Mouse (Mus musculus) embryonic facial prominence, embryonic 15.5 days (tissue): ENCODE data around the gene Tmem115. TPM values are rescaled to one million over a fixed set of nuclear protein-coding genes. Genes with fewer than 3 reads are reported as not detected.
"Not testable (repeated sequence)": the region's sequence is repeated elsewhere in the genome, so short reads cannot be mapped to it uniquely, and the experiment has no call there.

Source experiments
- ATAC-seq: fragments of 200-750 bp; cut with Nextera tagmentation; 2 replicates; pipeline ENCODE4 v1.8.0; 2017; ENCODE audit warnings: low read depth, moderate TSS enrichment; ENCODE audit not compliant: insufficient number of reproducible peaks, low FRiP score, low TSS enrichment
- H3K27ac ChIP-seq: fragments of 300-500 bp; sonication (generic); replicated peaks from 2 replicates; pipeline ENCODE4 v1.5.1; 2015; ENCODE audit warnings: mild to moderate bottlenecking, inconsistent platforms
- H3K27me3 ChIP-seq: fragments of 300-500 bp; sonication (generic); 2 replicates; pipeline ENCODE4 v1.6.1; 2015; ENCODE audit warnings: inconsistent platforms
- H3K36me3 ChIP-seq: fragments of 300-500 bp; sonication (generic); 2 replicates; pipeline ENCODE4 v1.6.1; 2015; ENCODE audit warnings: mild to moderate bottlenecking, inconsistent platforms
- H3K4me1 ChIP-seq: fragments of 300-500 bp; sonication (generic); 2 replicates; pipeline ENCODE4 v1.6.1; 2015; ENCODE audit warnings: inconsistent platforms
- H3K4me2 ChIP-seq: fragments of 300-500 bp; sonication (generic); replicated peaks from 2 replicates; pipeline ENCODE4 v1.6.1; 2015; ENCODE audit warnings: mild to moderate bottlenecking, inconsistent platforms
- H3K4me3 ChIP-seq: fragments of 300-500 bp; sonication (generic); replicated peaks from 2 replicates; pipeline ENCODE4 v1.5.1; 2015; ENCODE audit warnings: mild to moderate bottlenecking, inconsistent platforms
- H3K9ac ChIP-seq: fragments of 300-500 bp; sonication (generic); 2 replicates; pipeline ENCODE4 v1.6.1; 2015; ENCODE audit warnings: inconsistent platforms
- H3K9me3 ChIP-seq: fragments of 300-500 bp; sonication (generic); replicated peaks from 2 replicates; pipeline ENCODE4 v1.6.1; 2016; ENCODE audit warnings: inconsistent platforms
- WGBS: fragments of 180-500 bp; shearing (Covaris S2); methylation state at CpG from one replicate; pipeline ENCODE4 v1.1.7; 2015; 5-methylcytosine and 5-hydroxymethylcytosine counted together
- polyA plus RNA-seq: library from polyadenylated mRNA; unstranded; fragments of >200 nt; fragmentation: Nextera tagmentation; extraction: Ambion mirVana; gene quantifications from 2 replicates; pipeline ENCODE4 v1.2.1, GENCODE M21; 2015

Tmem115 gene
- polyA plus RNA-seq, 1 experiment from 2014 or later, result 51.6 TPM

DNA sequence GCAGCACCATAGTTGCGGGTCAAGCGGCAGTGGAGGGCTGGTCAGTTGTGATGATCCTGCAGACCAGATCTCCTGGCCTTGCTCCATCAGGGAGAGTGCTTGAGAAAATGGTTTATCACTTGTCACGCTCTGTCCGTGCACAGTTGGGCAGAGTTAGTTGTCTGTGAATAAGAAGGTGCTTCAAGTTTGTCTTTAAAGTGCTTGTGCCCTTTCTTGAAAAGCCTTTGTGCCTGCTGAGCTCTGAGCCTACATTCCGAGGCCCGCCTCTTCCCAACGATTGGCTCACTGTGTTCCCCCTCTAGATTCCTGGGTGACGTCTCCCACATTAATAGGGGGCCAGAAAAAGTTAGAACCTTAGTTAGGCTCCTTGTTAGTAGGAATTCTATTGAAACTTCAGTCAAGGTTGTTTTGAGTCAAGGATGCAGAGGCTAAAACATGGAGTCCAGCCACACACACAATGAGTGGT is 18.2 kb downstream of the Tmem115 start:
- Histone ChIP-seq H3K4me2 (peak overlapping the region; percentile 92), H3K27me3 (no peaks in the 10 kb centered on the region), H3K36me3 (0 out of 2 replicates have a peak, but pooled peaks cover 3% of the 10 kb centered on the region), H3K4me3 (peak overlapping the region; percentile 51), H3K4me1 (peaks cover 72% of the 10 kb centered on the region), H3K9ac (peak overlapping the region; percentile 59), H3K9me3 (no peaks in the 10 kb centered on the region), H3K27ac (peak overlapping the region; percentile 85)
- no peak for ATAC-seq
- 6% methylated on average over 8 of the region's 8 CpGs for WGBS

DNA sequence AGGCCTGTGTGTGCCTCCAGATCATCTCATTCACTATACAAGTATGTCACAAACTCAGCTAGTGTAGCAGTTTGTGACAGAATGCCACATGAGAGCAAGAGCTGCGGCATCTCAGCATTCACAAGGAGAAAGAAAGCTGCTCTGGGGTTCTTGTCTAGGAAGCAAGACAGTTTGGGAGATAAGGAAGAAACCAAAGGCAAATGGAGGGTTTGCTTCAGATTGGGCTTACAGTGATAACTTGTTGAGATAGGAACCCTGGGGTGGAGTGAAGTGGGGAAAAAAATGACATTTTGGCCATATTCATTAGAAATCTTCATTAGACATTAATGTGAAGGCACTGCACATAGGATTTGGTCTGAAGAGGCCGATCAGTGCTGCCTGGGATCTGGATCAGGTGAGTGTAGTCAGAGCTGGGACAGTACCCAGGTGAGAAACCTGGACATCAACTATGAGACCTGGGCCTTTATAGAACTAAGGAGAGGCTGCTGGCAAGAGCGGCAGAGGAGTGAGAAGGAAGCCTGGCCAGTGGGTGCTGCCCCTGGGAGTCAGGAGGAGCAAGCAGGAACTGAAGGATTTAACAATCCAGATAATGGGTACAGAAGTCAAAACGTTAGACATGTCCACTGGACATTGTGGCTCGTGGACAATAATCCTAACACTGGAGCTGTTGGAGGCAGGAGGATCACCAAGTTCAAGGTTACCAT is 19.1 kb downstream of the Tmem115 start:
- WGBS, result 80% methylated on average over 5 of the region's 5 CpGs

DNA sequence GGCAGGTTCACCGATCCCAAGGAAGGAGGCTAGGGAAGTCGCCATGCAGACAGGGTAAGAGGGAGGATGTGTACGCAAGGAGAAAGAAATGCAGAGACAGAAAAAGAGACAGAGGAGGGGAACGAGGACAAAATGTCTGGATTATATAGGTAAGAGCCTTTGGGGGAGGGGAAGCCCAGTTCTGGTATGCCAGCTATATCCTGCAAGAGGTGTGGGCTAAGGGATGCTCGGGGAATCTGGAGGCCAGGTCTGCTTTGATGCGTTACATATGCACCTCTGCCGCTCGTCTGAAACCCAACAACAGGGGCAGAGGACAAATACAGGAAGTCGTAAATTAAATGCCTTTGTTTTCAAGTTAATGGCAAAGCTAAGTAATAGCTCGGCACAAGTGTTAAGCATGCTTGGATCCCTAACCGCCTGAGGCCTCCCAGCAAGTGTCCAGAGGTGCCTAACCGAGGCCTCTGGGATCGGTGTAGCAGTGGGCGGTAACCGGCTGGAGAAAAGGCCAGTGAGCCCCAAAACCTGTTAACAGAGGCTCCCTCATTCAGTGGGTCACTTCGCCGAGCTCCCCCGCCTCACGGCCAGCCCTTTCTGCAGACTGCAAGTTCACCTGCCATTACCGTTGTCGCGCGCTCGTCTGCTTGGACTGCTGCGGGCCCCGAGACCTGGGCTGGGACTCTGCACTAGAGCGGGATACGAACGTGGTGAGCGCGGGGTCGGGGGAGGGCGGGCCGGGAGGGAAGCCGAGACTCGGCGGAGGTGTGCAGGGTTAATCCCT is 20.0 kb downstream of the Tmem115 start:
- H3K4me2 ChIP-seq, result peak overlapping the region; percentile 92
- peak overlapping the region; percentile 83 for H3K4me3 ChIP-seq
- peak overlapping the region; percentile 97 for H3K27ac ChIP-seq
- peak; percentile 21 for ATAC-seq
- WGBS, result 5% methylated on average over 37 of the region's 37 CpGs
- H3K9me3 ChIP-seq, result no peaks in the 10 kb centered on the region
- H3K27me3 ChIP-seq, result no peaks in the 10 kb centered on the region
- H3K36me3 ChIP-seq, result peaks cover 19% of the 10 kb centered on the region
- peaks cover 68% of the 10 kb centered on the region for H3K4me1 ChIP-seq
- peak overlapping the region; percentile 44; the same call in 1 of the 2 replicates for H3K9ac ChIP-seq

More for the DNA sequence above, 19.1 kb downstream of the Tmem115 start:
- H3K4me2 ChIP-seq, result peak overlapping the region; percentile 92
- H3K9ac ChIP-seq, result no peak overlapping the region
- peaks cover 10% of the 10 kb centered on the region for H3K36me3 ChIP-seq
- H3K9me3 ChIP-seq, result no peaks in the 10 kb centered on the region
- peaks cover 70% of the 10 kb centered on the region for H3K4me1 ChIP-seq
- H3K27me3 ChIP-seq, result no peaks in the 10 kb centered on the region
- H3K27ac ChIP-seq, result peak overlapping the region; percentile 85; the same call in 1 of the 2 replicates
- no peak for ATAC-seq
- H3K4me3 ChIP-seq, result peak overlapping the region; percentile 83

DNA sequence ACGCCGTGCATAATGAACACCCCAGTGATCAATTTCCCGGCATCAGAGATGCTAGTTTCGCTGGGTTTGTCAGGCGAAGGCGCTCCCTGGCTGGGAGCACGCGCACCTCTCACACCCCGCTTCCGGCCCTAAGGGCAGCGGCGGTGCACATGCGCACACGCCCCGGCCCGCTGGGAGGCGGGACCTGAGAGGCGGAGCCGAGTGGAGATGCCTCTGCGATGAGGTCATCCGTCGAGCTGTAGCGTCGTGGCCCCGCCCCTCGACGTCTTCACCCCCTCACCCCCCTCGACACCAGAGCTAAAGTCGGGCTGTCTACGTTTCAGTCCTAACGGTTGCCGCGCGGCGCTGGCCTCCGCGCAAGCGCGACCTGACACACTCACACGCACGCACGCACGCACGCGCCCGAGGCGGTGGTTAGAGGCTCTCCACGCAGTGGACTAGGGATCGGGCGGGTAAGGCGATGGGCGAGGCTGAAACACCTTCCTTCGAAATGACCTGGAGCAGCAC is 20.6 kb downstream of the Tmem115 start:
- Histone ChIP-seq H3K4me1 (peaks cover 68% of the 10 kb centered on the region), H3K9me3 (no peaks in the 10 kb centered on the region), H3K9ac (peak overlapping the region; percentile 71), H3K27ac (peak overlapping the region; percentile 97), H3K27me3 (no peaks in the 10 kb centered on the region), H3K4me3 (peak overlapping the region; percentile 83), H3K4me2 (peak overlapping the region; percentile 92), H3K36me3 (peaks cover 26% of the 10 kb centered on the region)
- peak; percentile 92 for ATAC-seq
- under 1% methylated on average over 53 of the region's 53 CpGs for WGBS

DNA sequence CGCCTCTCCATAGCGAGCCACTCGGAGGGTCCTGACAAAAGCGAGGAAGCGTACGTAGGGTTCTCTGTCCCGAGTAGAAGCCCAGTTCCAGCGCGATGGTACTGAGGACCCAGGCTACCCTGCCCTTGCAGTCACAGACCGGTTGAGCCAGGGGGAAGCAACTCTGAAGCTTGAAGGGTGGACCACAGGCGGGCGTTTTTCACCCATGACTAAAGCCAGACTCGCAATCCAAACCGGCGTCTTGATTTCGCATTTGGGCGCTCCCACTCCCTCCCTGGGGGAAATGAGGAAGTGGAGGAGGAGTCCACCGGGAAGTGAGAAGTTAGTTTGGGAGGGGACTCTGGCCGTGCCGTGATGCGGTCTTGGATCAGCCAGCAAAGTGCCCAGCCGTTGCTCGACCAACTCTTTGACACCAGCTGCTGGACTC is 21.3 kb downstream of the Tmem115 start:
- Histone ChIP-seq H3K27me3 (no peaks in the 10 kb centered on the region), H3K4me2 (peak overlapping the region; percentile 92), H3K27ac (peak overlapping the region; percentile 97), H3K9me3 (no peaks in the 10 kb centered on the region), H3K9ac (peak overlapping the region; percentile 71), H3K36me3 (peaks cover 32% of the 10 kb centered on the region), H3K4me3 (peak overlapping the region; percentile 83), H3K4me1 (peaks cover 64% of the 10 kb centered on the region)
- no peak; the same call in 1 of the 2 replicates for ATAC-seq
- WGBS, result under 1% methylated on average over 23 of the region's 23 CpGs

DNA sequence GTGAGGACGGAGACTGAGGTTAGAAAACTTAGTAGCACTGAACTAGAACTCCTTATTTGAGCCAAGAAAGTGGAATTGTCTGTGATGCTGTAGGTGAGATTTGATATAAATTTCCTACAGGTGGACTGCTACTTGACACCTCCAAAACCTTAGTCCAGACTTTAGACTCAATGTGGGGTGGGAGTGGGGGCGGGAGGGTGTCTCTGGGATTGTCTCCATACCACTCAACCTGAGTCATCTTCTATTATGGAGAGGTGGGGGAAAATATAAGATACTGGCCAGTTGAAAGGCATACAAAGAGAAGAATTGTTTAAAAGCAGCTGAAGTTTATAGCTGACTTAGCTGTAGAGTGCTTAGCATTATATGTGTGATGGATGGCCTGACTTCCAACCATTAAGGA is 22.0 kb downstream of the Tmem115 start:
- no peaks in the 10 kb centered on the region for H3K9me3 ChIP-seq
- H3K27ac ChIP-seq, result peak overlapping the region; percentile 97
- H3K4me2 ChIP-seq, result peak overlapping the region; percentile 92
- ATAC-seq, result no peak
- peak overlapping the region; percentile 71 for H3K9ac ChIP-seq
- WGBS, result 28% methylated on average over 2 of the region's 2 CpGs
- peaks cover 38% of the 10 kb centered on the region for H3K36me3 ChIP-seq
- H3K4me1 ChIP-seq, result peaks cover 58% of the 10 kb centered on the region
- H3K4me3 ChIP-seq, result peak overlapping the region; percentile 83
- H3K27me3 ChIP-seq, result no peaks in the 10 kb centered on the region

DNA sequence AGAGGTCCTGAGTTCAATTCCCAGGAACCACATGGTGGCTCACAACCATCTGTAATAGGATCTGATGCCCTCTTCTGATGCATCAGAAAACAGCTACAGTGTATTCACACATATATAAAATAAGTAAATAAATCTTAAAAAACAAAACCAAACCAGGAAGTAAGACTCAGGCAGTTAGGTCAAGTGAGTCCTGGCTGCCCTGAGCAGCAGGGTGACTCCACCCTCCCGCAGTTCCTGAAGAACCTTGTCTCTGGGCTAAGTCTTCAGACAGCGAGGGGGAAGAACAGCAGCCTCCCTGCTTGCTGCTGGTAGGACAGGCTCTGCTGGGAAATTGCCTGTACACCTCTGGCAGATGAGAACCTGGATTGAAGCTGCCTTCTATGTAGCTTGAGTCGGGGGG is 22.6 kb downstream of the Tmem115 start:
- Histone ChIP-seq H3K9me3 (no peaks in the 10 kb centered on the region), H3K36me3 (peaks cover 45% of the 10 kb centered on the region), H3K9ac (0 out of 2 replicates have a peak overlapping the region, but pooled peaks have one; percentile 71), H3K4me3 (peak overlapping the region; percentile 83), H3K4me1 (peaks cover 51% of the 10 kb centered on the region), H3K27me3 (no peaks in the 10 kb centered on the region), H3K27ac (0 out of 2 replicates have a peak overlapping the region, but pooled peaks have one; percentile 5), H3K4me2 (peak overlapping the region; percentile 92)
- WGBS, result 62% methylated on average over 3 of the region's 3 CpGs
- ATAC-seq, result no peak

DNA sequence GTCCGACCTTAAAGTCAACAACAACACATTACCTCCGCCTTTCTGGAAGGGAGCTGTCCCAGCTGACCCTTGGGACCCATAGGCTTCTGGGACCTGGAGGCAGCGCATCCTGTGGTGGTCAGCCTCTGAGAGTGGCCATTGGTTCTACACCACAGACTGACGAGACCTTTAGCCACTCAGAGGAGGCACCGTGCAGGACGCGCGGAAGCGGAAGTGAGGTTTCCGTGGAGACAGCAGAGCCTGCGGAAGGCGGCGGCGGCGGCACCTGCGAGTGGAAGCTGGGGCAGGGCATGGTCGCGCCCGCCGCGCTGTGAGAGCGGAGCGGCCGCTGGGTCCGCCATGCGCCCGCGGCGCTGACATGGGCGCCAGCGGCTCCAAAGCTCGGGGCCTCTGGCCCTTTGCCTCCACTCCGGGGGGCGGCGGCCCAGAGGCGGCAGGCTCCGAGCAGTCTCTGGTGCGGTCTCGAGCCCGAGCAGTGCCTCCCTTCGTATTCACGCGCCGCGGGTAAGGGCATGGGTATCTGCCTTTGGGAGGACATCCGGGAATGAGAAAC is 29.4 kb downstream of the Tmem115 start, which contains the start of gene Tusc2:
Gene Tusc2, plus strand, starts transcription at position 227 of the 553 bp plus-strand sequence.
- no peaks in the 10 kb centered on the region for H3K9me3 ChIP-seq
- peak within 1 kb of the TSS; percentile 79 for H3K27ac ChIP-seq
- H3K4me3 ChIP-seq, result peak within 1 kb of the TSS; percentile 92
- H3K27me3 ChIP-seq, result no peaks in the 10 kb centered on the region
- H3K36me3 ChIP-seq, result peaks cover 55% of the 10 kb centered on the region
- peak within 1 kb of the TSS; percentile 75 for H3K9ac ChIP-seq
- peak; percentile 91 for ATAC-seq
- H3K4me2 ChIP-seq, result peak within 1 kb of the TSS; percentile 82
- WGBS, result 1% methylated on average over 46 of the region's 46 CpGs
- peaks cover 40% of the 10 kb centered on the region for H3K4me1 ChIP-seq

DNA sequence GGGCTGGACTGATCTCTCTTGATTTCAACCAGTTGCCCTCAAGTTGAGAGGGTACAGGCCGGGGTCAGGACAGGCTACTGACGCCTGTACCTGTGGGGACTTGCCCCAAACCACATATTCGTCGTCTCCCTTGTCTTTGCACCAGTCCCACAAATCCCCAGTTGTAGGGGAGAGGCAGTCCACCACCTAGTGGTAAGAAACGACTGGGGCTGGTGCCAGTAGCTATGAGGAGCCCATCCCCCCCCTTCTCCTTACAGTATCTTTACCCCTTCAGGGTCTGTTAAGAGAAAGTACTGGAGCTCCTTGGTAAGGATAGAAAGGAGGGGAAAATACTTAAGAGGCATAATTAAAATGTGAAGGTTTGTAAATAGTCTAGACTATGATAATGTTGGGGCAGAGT is 31.8 kb downstream of the Tmem115 start:
- peaks cover 51% of the 10 kb centered on the region for H3K4me1 ChIP-seq

DNA sequence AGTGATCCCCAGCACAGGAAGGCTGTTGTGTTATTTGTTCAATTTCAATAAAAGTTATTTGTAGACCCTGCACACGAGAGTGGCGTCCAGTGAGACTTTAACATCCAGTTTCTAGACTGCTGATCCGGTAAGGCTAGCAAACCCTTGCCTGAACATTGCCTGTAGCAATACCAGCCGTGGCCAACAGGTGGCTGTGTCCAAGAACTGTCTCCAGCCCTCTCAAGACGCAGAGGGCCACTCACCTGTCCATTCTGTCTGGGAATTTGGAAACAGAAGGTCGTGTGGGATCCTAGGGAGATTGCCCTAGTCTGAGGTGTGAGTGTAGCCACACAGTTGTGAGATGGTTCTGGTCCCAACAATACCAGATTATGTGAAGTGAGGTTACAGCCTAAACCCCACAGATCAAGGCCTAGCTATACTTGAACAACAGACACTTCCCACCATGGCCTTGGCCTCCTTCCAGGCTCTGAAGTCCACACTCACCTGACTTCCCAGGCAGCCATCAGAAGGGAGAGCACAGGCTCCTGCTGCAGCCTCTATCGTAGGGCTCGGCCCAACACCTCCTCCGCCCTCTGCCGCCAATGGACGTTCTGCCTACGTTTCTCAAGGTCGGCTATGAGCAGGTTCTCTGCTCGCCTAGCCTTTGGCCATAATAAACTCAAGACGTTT is 32.4 kb downstream of the Tmem115 start:
- Histone ChIP-seq H3K4me2 (no peak overlapping the region; the same call in 1 of the 2 replicates), H3K4me1 (peaks cover 57% of the 10 kb centered on the region), H3K9ac (no peak overlapping the region), H3K36me3 (peaks cover 31% of the 10 kb centered on the region), H3K27me3 (no peaks in the 10 kb centered on the region), H3K27ac (peak overlapping the region; percentile 59; the same call in 1 of the 2 replicates), H3K4me3 (no peak overlapping the region), H3K9me3 (no peaks in the 10 kb centered on the region)
- 55% methylated on average over 15 of the region's 15 CpGs for WGBS
- no peak for ATAC-seq

More for the DNA sequence above, 31.8 kb downstream of the Tmem115 start:
- not testable (repeated sequence) for H3K4me2 ChIP-seq, H3K9ac ChIP-seq, H3K27me3 ChIP-seq, H3K4me3 ChIP-seq, ATAC-seq, H3K9me3 ChIP-seq
- Histone ChIP-seq H3K36me3 (peaks cover 31% of the 10 kb centered on the region), H3K27ac (peak overlapping the region; percentile 31; the same call in 1 of the 2 replicates)
- WGBS, result 35% methylated on average over 5 of the region's 5 CpGs
